ENCODE assay signal across 11 mouse cellular contexts in genomic region chr5:36293109-36293900, GRCm38 (mm10).
DNase-seq lines count a peak whose midpoint lies in the region; ATAC-seq and TF ChIP-seq lines count a peak whose summit lies in the region.
"Had no signal": no experiment of that assay in that cellular context is flagged by ENCODE, and none has a peak within 500 bp of the region (broad histone marks: within the 10 kb centered on the region; RNA-seq: fewer than 3 reads in every experiment).

No protein-coding gene starts in this region.

- H3K36me3 ChIP-seq in hindbrain, embryonic 10.5 days = no peaks in the 10 kb centered on the region
- H3K36me3 ChIP-seq in hindbrain, postnatal 0 days (ENCODE audit: insufficient read depth, low read length) = no peaks in the 10 kb centered on the region
- no peaks in the 10 kb centered on the region for H3K36me3 ChIP-seq in heart, embryonic 16.5 days (ENCODE audit: control insufficient read depth, insufficient read depth)
- no peaks in the 10 kb centered on the region for H3K36me3 ChIP-seq in forebrain, embryonic 11.5 days (ENCODE audit: control insufficient read depth, insufficient read depth, low read length)
- H3K36me3 ChIP-seq: hindbrain, embryonic 12.5 days had no signal

- no peak for TF ChIP-seq CTCF in hindbrain, postnatal 0 days (IDR thresholded peaks at IDR 0.05; ENCODE audit: low read depth)

- no peak for ATAC-seq in hindbrain, postnatal 0 days
- peak; percentile 47; the same call in 1 of the 2 replicates for ATAC-seq in heart, embryonic 16.5 days (replicated peaks; ENCODE audit: extremely low read depth, insufficient read depth, low FRiP score)
- ATAC-seq in forebrain, embryonic 11.5 days (replicated peaks; ENCODE audit: low FRiP score) = no peak
- ATAC-seq: forebrain, embryonic 14.5 days had no signal

- H3K4me2 ChIP-seq in hindbrain, postnatal 0 days (ENCODE audit: low read depth, low read length) = no peak overlapping the region
- H3K4me2 ChIP-seq in heart, embryonic 16.5 days (ENCODE audit: low read depth, low read length) = no peak overlapping the region
- no peak overlapping the region for H3K4me2 ChIP-seq in forebrain, embryonic 11.5 days (ENCODE audit: low read depth, low read length, severe bottlenecking)
- H3K4me2 ChIP-seq: hindbrain, embryonic 12.5 days had no signal

- H3K9ac ChIP-seq in hindbrain, postnatal 0 days (replicated peaks; ENCODE audit: low read length) = no peak overlapping the region
- H3K9ac ChIP-seq in heart, embryonic 16.5 days (ENCODE audit: low read length) = no peak overlapping the region
- H3K9ac ChIP-seq in forebrain, embryonic 11.5 days (ENCODE audit: low read length) = no peak overlapping the region
- H3K9ac ChIP-seq: hindbrain, embryonic 12.5 days had no signal

- H3K4me1 ChIP-seq in hindbrain, embryonic 10.5 days (replicated peaks) = peaks cover 18% of the 10 kb centered on the region; the same call in 1 of the 2 replicates
- H3K4me1 ChIP-seq in hindbrain, postnatal 0 days (ENCODE audit: insufficient read depth, low read length) = no peaks in the 10 kb centered on the region; the same call in 1 of the 2 replicates
- peaks cover 29% of the 10 kb centered on the region for H3K4me1 ChIP-seq in heart, embryonic 16.5 days (ENCODE audit: control insufficient read depth, insufficient read depth, low read length)
- no peaks in the 10 kb centered on the region for H3K4me1 ChIP-seq in forebrain, embryonic 11.5 days (replicated peaks; ENCODE audit: control insufficient read depth, insufficient read depth, low read length)

- no peaks in the 10 kb centered on the region for H3K27me3 ChIP-seq in hindbrain, embryonic 10.5 days (ENCODE audit: insufficient read depth, poor library complexity, severe bottlenecking)
- no peaks in the 10 kb centered on the region for H3K27me3 ChIP-seq in hindbrain, postnatal 0 days (ENCODE audit: insufficient read depth, low read length)
- H3K27me3 ChIP-seq in heart, embryonic 16.5 days (ENCODE audit: control insufficient read depth, insufficient read depth, low read length) = no peaks in the 10 kb centered on the region
- H3K27me3 ChIP-seq in forebrain, embryonic 11.5 days (ENCODE audit: control insufficient read depth, insufficient read depth, low read length) = no peaks in the 10 kb centered on the region
- H3K27me3 ChIP-seq: hindbrain, embryonic 12.5 days had no signal

- no peak overlapping the region for H3K4me3 ChIP-seq in hindbrain, embryonic 10.5 days
- H3K4me3 ChIP-seq in hindbrain, postnatal 0 days (ENCODE audit: low read length) = no peak overlapping the region
- H3K4me3 ChIP-seq in heart, embryonic 16.5 days (ENCODE audit: low read length) = no peak overlapping the region
- no peak overlapping the region for H3K4me3 ChIP-seq in forebrain, embryonic 11.5 days (ENCODE audit: low read depth, low read length)
- H3K4me3 ChIP-seq: hindbrain, embryonic 12.5 days had no signal

- H3K27ac ChIP-seq in hindbrain, embryonic 10.5 days = 0 out of 2 replicates have a peak overlapping the region, but pooled peaks have one; percentile 12
- H3K27ac ChIP-seq in hindbrain, postnatal 0 days = no peak overlapping the region
- H3K27ac ChIP-seq in heart, embryonic 16.5 days (ENCODE audit: low read length) = no peak overlapping the region
- no peak overlapping the region for H3K27ac ChIP-seq in forebrain, embryonic 11.5 days (ENCODE audit: low read depth, low read length)
- H3K27ac ChIP-seq: hindbrain, embryonic 12.5 days had no signal

- no peak for DNase-seq in hindbrain, embryonic 10.5 days (ENCODE audit: low spot score)
- DNase-seq in hindbrain, postnatal 0 days (ENCODE audit: low spot score) = no peak
- peak; percentile 22 to 54 for DNase-seq in kidney, postnatal 4 days
- DNase-seq in ovary, postnatal 10 days (ENCODE audit: low spot score) = peak; percentile 17
- DNase-seq in thymus, postnatal 36 days = no peak
- no peak for DNase-seq in cerebellum, adult 11 months
- no peak for DNase-seq in forebrain, embryonic 11.5 days (ENCODE audit: low spot score)
- DNase-seq: cerebellum, postnatal 25 days had no signal

- WGBS in hindbrain, embryonic 10.5 days = 69% methylated on average over 11 of the region's 11 CpGs
- WGBS in hindbrain, postnatal 0 days = 68% methylated on average over 11 of the region's 11 CpGs
- 41% methylated on average over 11 of the region's 11 CpGs for WGBS in heart, embryonic 16.5 days
- 77% methylated on average over 11 of the region's 11 CpGs for WGBS in forebrain, embryonic 11.5 days

- no peaks in the 10 kb centered on the region for H3K9me3 ChIP-seq in hindbrain, embryonic 10.5 days
- H3K9me3 ChIP-seq in hindbrain, postnatal 0 days (ENCODE audit: low read length) = no peaks in the 10 kb centered on the region
- H3K9me3 ChIP-seq in heart, embryonic 16.5 days (replicated peaks; ENCODE audit: control insufficient read depth, low read length) = no peaks in the 10 kb centered on the region
- no peaks in the 10 kb centered on the region for H3K9me3 ChIP-seq in forebrain, embryonic 11.5 days (ENCODE audit: control insufficient read depth, low read length)
- H3K9me3 ChIP-seq: hindbrain, embryonic 12.5 days had no signal

Comparison
In these comparisons a context has a peak if more than half of its experiments do, and no peak if none do; other contexts are left out.
1. DNase-seq: peak in kidney, postnatal 4 days (2 of 2) and ovary, postnatal 10 days (single experiment); none in hindbrain, embryonic 10.5 days (single experiment), hindbrain, postnatal 0 days (single experiment), thymus, postnatal 36 days (0 of 2), cerebellum, adult 11 months (single experiment) and forebrain, embryonic 11.5 days (single experiment).